Mouse (Mus musculus): ENCODE measurements around the gene Use1. TPM values are rescaled to one million over a fixed set of nuclear protein-coding genes. Genes with fewer than 3 reads are reported as not detected.

Gene Use1
- polyA plus RNA-seq, 1 experiment from 2014 or later = 93.8 TPM

- peak overlapping the region; percentile 55 for H3K4me3 ChIP-seq (replicated peaks)
- peak overlapping the region; percentile 60; the same call in 1 of the 2 replicates for H3K27ac ChIP-seq
- H3K4me2 ChIP-seq (replicated peaks) = peak overlapping the region; percentile 80
- WGBS = under 1% methylated on average over 55 of the region's 55 CpGs
- no peaks in the 10 kb centered on the region for H3K9me3 ChIP-seq
- peaks cover 34% of the 10 kb centered on the region for H3K4me1 ChIP-seq (replicated peaks)
- ATAC-seq = peak; percentile 74
- H3K27me3 ChIP-seq (replicated peaks) = no peaks in the 10 kb centered on the region
- H3K36me3 ChIP-seq = peaks cover 19% of the 10 kb centered on the region
- H3K9ac ChIP-seq = peak overlapping the region; percentile 60
Measured at GRCm38 (mm10) chr8:71406099-71407015, 39.7 kb downstream of the Use1 start.

GRCm38 (mm10) chr8:71407441-71407840 lies 40.8 kb downstream of the Use1 start:
- peaks cover 19% of the 10 kb centered on the region for H3K36me3 ChIP-seq
- H3K27ac ChIP-seq = no peak overlapping the region
- peak overlapping the region; percentile 60 for H3K9ac ChIP-seq
- H3K4me2 ChIP-seq (replicated peaks) = peak overlapping the region; percentile 80
- H3K4me1 ChIP-seq (replicated peaks) = peaks cover 34% of the 10 kb centered on the region
- H3K4me3 ChIP-seq (replicated peaks) = 0 out of 2 replicates have a peak overlapping the region, but pooled peaks have one; percentile 55
- 94% methylated on average over 14 of the region's 14 CpGs for WGBS
- no peaks in the 10 kb centered on the region for H3K27me3 ChIP-seq (replicated peaks)
- ATAC-seq = no peak
- no peaks in the 10 kb centered on the region for H3K9me3 ChIP-seq

GRCm38 (mm10) chr8:71408231-71408630 lies 41.6 kb downstream of the Use1 start:
- H3K27ac ChIP-seq = no peak overlapping the region
- no peaks in the 10 kb centered on the region for H3K9me3 ChIP-seq
- peaks cover 19% of the 10 kb centered on the region for H3K36me3 ChIP-seq
- no peaks in the 10 kb centered on the region for H3K27me3 ChIP-seq (replicated peaks)
- ATAC-seq = no peak
- no peak overlapping the region for H3K9ac ChIP-seq
- no peak overlapping the region for H3K4me2 ChIP-seq (replicated peaks)
- no peak overlapping the region for H3K4me3 ChIP-seq (replicated peaks)
- peaks cover 31% of the 10 kb centered on the region for H3K4me1 ChIP-seq (replicated peaks)
- WGBS = 94% methylated on average over 4 of the region's 4 CpGs

GRCm38 (mm10) chr8:71411535-71412273 lies 45.1 kb downstream of the Use1 start:
- H3K36me3 ChIP-seq = peaks cover 19% of the 10 kb centered on the region
- peak; percentile 41; the same call in 1 of the 2 replicates for ATAC-seq
- 52% methylated on average over 11 of the region's 11 CpGs for WGBS
- no peak overlapping the region for H3K4me2 ChIP-seq (replicated peaks)
- no peak overlapping the region for H3K4me3 ChIP-seq (replicated peaks)
- no peaks in the 10 kb centered on the region for H3K27me3 ChIP-seq (replicated peaks)
- H3K4me1 ChIP-seq (replicated peaks) = peaks cover 10% of the 10 kb centered on the region
- no peaks in the 10 kb centered on the region for H3K9me3 ChIP-seq
- no peak overlapping the region for H3K9ac ChIP-seq
- no peak overlapping the region for H3K27ac ChIP-seq

Other genes with a start within 250 kb of the Use1 start
- gene Myo9b, start 94.1 kb upstream of the Use1 start, polyA plus RNA-seq (2015; fragmentation: Nextera tagmentation; extraction: Ambion mirVana) = 15.4 and 19.5 TPM in 2 replicates
- 44.5 and 51.6 TPM in 2 replicates for gene Haus8, start 93.9 kb upstream of the Use1 start, polyA plus RNA-seq (2015; fragmentation: Nextera tagmentation; extraction: Ambion mirVana)
- gene Ocel1, start 4.5 kb downstream of the Use1 start, polyA plus RNA-seq (2015; fragmentation: Nextera tagmentation; extraction: Ambion mirVana) = 6.7 and 7.9 TPM in 2 replicates
- 81.1 and 85.7 TPM in 2 replicates for gene Nr2f6, start 15.1 kb downstream of the Use1 start, polyA plus RNA-seq (2015; fragmentation: Nextera tagmentation; extraction: Ambion mirVana)
- 8.8 and 10.8 TPM in 2 replicates for gene Ushbp1, start 29.0 kb downstream of the Use1 start, polyA plus RNA-seq (2015; fragmentation: Nextera tagmentation; extraction: Ambion mirVana)
- 97.8 and 99.8 TPM in 2 replicates for gene Babam1, start 30.0 kb downstream of the Use1 start, polyA plus RNA-seq (2015; fragmentation: Nextera tagmentation; extraction: Ambion mirVana)
- gene Ankle1, start 39.2 kb downstream of the Use1 start, polyA plus RNA-seq (2015; fragmentation: Nextera tagmentation; extraction: Ambion mirVana) = 31.6 and 41.6 TPM in 2 replicates
- 34.6 and 37.5 TPM in 2 replicates for gene Abhd8, start 96.8 kb downstream of the Use1 start, polyA plus RNA-seq (2015; fragmentation: Nextera tagmentation; extraction: Ambion mirVana)
- 199 and 214 TPM in 2 replicates for gene Mrpl34, start 98.1 kb downstream of the Use1 start, polyA plus RNA-seq (2015; fragmentation: Nextera tagmentation; extraction: Ambion mirVana)
- gene Dda1, start 102.4 kb downstream of the Use1 start, polyA plus RNA-seq (2015; fragmentation: Nextera tagmentation; extraction: Ambion mirVana) = 90.2 and 91.3 TPM in 2 replicates
- 1.4 TPM in 2 replicates for gene Ano8, start 119.1 kb downstream of the Use1 start, polyA plus RNA-seq (2015; fragmentation: Nextera tagmentation; extraction: Ambion mirVana)
- gene Gtpbp3, start 121.3 kb downstream of the Use1 start, polyA plus RNA-seq (2015; fragmentation: Nextera tagmentation; extraction: Ambion mirVana) = 13.6 and 16.3 TPM in 2 replicates
- gene Plvap, start 144.9 kb downstream of the Use1 start, polyA plus RNA-seq (2015; fragmentation: Nextera tagmentation; extraction: Ambion mirVana) = 76.8 and 79.2 TPM in 2 replicates
- 0.32 and 0.43 TPM in 2 replicates for gene Ccdc194, start 158.9 kb downstream of the Use1 start, polyA plus RNA-seq (2015; fragmentation: Nextera tagmentation; extraction: Ambion mirVana)
- 43.0 and 45.5 TPM in 2 replicates for gene Bst2, start 170.6 kb downstream of the Use1 start, polyA plus RNA-seq (2015; fragmentation: Nextera tagmentation; extraction: Ambion mirVana)
- gene Mvb12a, start 176.1 kb downstream of the Use1 start, polyA plus RNA-seq (2015; fragmentation: Nextera tagmentation; extraction: Ambion mirVana) = 103 and 115 TPM in 2 replicates
- gene Tmem221, start 192.0 kb downstream of the Use1 start, polyA plus RNA-seq (2015; fragmentation: Nextera tagmentation; extraction: Ambion mirVana) = 2.1 and 2.8 TPM in 2 replicates
- 0.06 TPM in 1 of 2 replicates, not detected in the other for gene Nxnl1, start 199.8 kb downstream of the Use1 start, polyA plus RNA-seq (2015; fragmentation: Nextera tagmentation; extraction: Ambion mirVana)
- 23.3 and 25.1 TPM in 2 replicates for gene Slc27a1, start 202.0 kb downstream of the Use1 start, polyA plus RNA-seq (2015; fragmentation: Nextera tagmentation; extraction: Ambion mirVana)
- 241 and 243 TPM in 2 replicates for gene Pgls, start 225.3 kb downstream of the Use1 start, polyA plus RNA-seq (2015; fragmentation: Nextera tagmentation; extraction: Ambion mirVana)
- gene Fam129c, start 230.8 kb downstream of the Use1 start, polyA plus RNA-seq (2015; fragmentation: Nextera tagmentation; extraction: Ambion mirVana) = 2.9 and 3.6 TPM in 2 replicates
- gene Colgalt1, start 244.2 kb downstream of the Use1 start, polyA plus RNA-seq (2015; fragmentation: Nextera tagmentation; extraction: Ambion mirVana) = 70.8 and 73.5 TPM in 2 replicates